Mouse (Mus musculus): ENCODE data around the gene Pgm1. TPM values are rescaled to one million over a fixed set of nuclear protein-coding genes. Genes with fewer than 3 reads are reported as not detected.
A peak's percentile ranks its signal among the peaks of the same experiment; 100 is the strongest.

Gene Pgm1
- total and polyA plus RNA-seq, 2 experiments from 2014 or later, result 106 to 112 TPM

DNA sequence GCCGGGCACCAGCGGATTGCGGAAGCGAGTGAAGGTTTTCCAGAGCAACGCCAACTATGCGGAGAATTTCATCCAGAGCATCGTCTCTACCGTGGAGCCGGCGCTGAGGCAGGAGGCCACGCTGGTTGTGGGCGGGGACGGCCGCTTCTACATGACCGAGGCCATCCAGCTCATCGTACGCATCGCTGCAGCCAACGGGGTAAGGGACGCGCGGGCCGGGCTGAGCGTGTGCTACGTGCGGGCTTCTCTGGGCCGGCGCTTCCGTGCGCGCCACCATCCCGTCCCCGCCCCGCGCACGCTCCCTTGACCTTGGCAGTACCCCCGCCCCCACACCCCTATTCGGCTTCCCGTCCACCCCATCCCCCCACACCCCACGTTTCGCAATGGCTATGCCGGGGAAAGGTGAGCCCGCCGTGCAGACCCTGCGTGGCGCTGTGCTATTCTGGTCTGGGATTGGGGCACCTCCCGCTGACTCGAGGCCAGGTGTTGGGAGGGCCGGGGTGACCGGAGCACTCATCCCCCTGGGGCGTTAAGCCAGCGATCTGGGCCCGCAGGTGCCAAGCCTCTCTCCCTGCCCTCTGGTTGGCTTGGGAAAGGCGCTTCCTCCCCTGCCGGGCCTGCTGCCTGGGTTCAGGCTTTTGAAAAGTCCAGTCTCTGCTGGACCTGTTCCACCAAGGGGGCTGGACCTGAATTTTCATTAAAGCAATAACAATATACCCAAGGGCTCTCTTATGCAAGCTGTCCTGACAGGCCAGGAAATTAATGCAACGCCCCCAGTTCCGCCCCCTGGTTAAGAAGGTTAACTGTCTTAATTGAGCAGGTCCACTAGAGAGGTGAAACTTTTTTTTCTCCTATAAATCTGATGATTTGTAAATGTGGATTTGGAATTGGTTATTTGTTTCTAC is 651 bp downstream of the Pgm1 start, which contains the start of gene Itgb3bp:
Itgb3bp (minus strand) TSS at position 201 of the 905 bp plus-strand sequence.
- peak; percentile 81 for DNase-seq (ENCODE audit: low spot score)
- H3K36me3 ChIP-seq (ENCODE audit: insufficient read depth, low read length), result no peaks in the 10 kb centered on the region
- H3K4me2 ChIP-seq (ENCODE audit: low read depth, low read length, poor library complexity, severe bottlenecking), result peak within 1 kb of the TSS; percentile 60
- no peaks in the 10 kb centered on the region for H3K27me3 ChIP-seq (ENCODE audit: insufficient read depth, low read length)
- H3K4me1 ChIP-seq (ENCODE audit: insufficient read depth, low read length), result peaks cover 9% of the 10 kb centered on the region; the same call in 1 of the 2 replicates
- peak within 1 kb of the TSS; percentile 92 for H3K27ac ChIP-seq (ENCODE audit: low read depth, low read length)
- peak within 1 kb of the TSS; percentile 62 for H3K4me3 ChIP-seq (ENCODE audit: low read depth, low read length)
- H3K9ac ChIP-seq (replicated peaks; ENCODE audit: low read length, poor library complexity, severe bottlenecking), result peak within 1 kb of the TSS; percentile 66
- ATAC-seq (ENCODE audit: low FRiP score), result peak; percentile 92
- no peak for TF ChIP-seq CTCF (IDR thresholded peaks at IDR 0.05)
- H3K9me3 ChIP-seq (ENCODE audit: low read length), result no peaks in the 10 kb centered on the region
- 1% methylated on average over 55 of the region's 57 CpGs for WGBS

DNA sequence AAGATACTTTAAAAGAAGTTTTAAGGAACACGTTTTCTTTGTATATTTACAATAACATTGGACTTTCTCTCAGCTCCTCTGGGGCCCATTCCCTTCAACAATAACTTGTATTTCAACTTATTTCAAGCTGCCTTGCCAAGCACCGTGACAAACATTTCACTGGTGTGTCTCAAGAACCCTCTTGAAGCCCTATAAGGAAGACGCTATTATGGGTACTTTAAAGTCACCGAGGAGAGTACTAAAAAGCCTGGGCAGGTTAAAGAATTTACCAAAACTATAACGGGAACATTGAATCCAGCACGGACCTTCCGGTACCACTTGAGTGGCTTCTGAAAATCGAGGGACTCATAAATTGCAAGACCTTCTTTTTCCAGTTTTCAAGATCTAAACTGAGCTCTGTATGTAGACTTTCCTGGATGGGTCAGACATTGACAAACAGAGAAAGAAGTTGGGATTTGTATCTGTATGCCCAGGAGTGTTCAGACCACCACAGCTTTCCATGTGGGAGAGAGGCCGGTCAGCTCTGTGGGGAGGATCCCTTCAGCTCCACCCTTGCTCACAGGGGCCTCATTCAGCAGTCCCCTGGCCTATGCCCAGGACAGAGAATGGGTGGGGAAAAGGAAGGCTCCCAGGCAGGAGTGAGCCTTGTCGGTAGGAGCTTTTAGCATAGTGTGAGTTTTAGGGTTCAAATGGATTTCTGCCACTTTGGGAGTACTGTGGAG is 1.5 kb downstream of the Pgm1 start:
- DNase-seq (ENCODE audit: low spot score), result no peak
- 0 out of 2 replicates have a peak overlapping the region, but pooled peaks have one; percentile 92 for H3K27ac ChIP-seq (ENCODE audit: low read depth, low read length)
- 42% methylated on average over 10 of the region's 10 CpGs for WGBS
- no peaks in the 10 kb centered on the region for H3K9me3 ChIP-seq (ENCODE audit: low read length)
- peak overlapping the region; percentile 62 for H3K4me3 ChIP-seq (ENCODE audit: low read depth, low read length)
- ATAC-seq (ENCODE audit: low FRiP score), result no peak
- TF ChIP-seq CTCF (IDR thresholded peaks at IDR 0.05), result no peak
- H3K4me1 ChIP-seq (ENCODE audit: insufficient read depth, low read length), result peaks cover 9% of the 10 kb centered on the region; the same call in 1 of the 2 replicates
- H3K36me3 ChIP-seq (ENCODE audit: insufficient read depth, low read length), result no peaks in the 10 kb centered on the region
- H3K9ac ChIP-seq (replicated peaks; ENCODE audit: low read length, poor library complexity, severe bottlenecking), result no peak overlapping the region; the same call in 1 of the 2 replicates
- no peaks in the 10 kb centered on the region for H3K27me3 ChIP-seq (ENCODE audit: insufficient read depth, low read length)
- H3K4me2 ChIP-seq (ENCODE audit: low read depth, low read length, poor library complexity, severe bottlenecking), result peak overlapping the region; percentile 60

DNA sequence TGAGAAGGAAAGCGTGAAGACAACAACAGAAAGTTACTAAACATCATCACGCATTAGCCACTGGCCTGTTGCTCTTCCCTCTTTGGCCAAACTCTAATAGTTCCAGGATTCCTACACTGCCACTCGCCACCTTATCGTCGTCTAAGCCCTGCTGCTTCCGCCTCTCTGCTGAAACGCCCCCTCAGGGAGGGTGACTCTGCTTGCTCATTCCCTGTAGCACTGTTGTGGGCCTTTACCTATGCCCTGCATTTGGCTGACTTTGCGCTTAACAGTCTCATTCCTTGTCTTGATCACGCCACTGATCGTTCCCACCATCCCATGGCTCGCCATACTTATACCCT is 2.0 kb downstream of the Pgm1 start:
- no peaks in the 10 kb centered on the region for H3K27me3 ChIP-seq (ENCODE audit: insufficient read depth, low read length)
- WGBS, result 63% methylated on average over 11 of the region's 11 CpGs
- no peak for DNase-seq (ENCODE audit: low spot score)
- peak overlapping the region; percentile 60 for H3K4me2 ChIP-seq (ENCODE audit: low read depth, low read length, poor library complexity, severe bottlenecking)
- no peaks in the 10 kb centered on the region for H3K9me3 ChIP-seq (ENCODE audit: low read length)
- no peaks in the 10 kb centered on the region for H3K36me3 ChIP-seq (ENCODE audit: insufficient read depth, low read length)
- no peak overlapping the region for H3K27ac ChIP-seq (ENCODE audit: low read depth, low read length)
- no peak overlapping the region; the same call in 1 of the 2 replicates for H3K9ac ChIP-seq (replicated peaks; ENCODE audit: low read length, poor library complexity, severe bottlenecking)
- H3K4me3 ChIP-seq (ENCODE audit: low read depth, low read length), result no peak overlapping the region
- no peak for ATAC-seq (ENCODE audit: low FRiP score)
- H3K4me1 ChIP-seq (ENCODE audit: insufficient read depth, low read length), result peaks cover 9% of the 10 kb centered on the region; the same call in 1 of the 2 replicates
- TF ChIP-seq CTCF (IDR thresholded peaks at IDR 0.05), result no peak

DNA sequence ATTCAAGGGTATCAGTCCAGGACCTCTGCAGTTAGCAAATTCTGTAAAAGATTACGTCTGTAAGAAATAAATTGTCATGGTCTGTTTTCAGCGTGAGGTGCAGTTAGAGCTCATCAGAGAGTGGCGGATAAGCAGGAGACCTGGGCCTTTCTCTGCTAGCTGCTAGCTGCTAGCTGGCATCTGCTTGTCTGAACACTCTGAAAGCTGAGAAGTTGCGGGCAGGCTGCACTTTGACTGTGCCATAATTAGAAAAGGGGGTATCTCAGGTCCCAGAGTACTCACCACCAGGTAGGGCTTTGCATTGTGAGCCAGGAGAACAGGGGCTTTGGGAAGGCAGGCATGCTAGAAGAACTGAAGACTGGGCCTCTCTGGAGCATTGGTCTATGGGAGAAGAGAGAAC is 2.6 kb downstream of the Pgm1 start:
- no peak for DNase-seq (ENCODE audit: low spot score)
- Histone ChIP-seq H3K4me2 (ENCODE audit: low read depth, low read length, poor library complexity, severe bottlenecking) (no peak overlapping the region), H3K4me1 (ENCODE audit: insufficient read depth, low read length) (peaks cover 9% of the 10 kb centered on the region; the same call in 1 of the 2 replicates), H3K9ac (replicated peaks; ENCODE audit: low read length, poor library complexity, severe bottlenecking) (no peak overlapping the region), H3K27me3 (ENCODE audit: insufficient read depth, low read length) (no peaks in the 10 kb centered on the region), H3K27ac (ENCODE audit: low read depth, low read length) (no peak overlapping the region), H3K4me3 (ENCODE audit: low read depth, low read length) (no peak overlapping the region), H3K9me3 (ENCODE audit: low read length) (no peaks in the 10 kb centered on the region), H3K36me3 (ENCODE audit: insufficient read depth, low read length) (no peaks in the 10 kb centered on the region)
- no peak for ATAC-seq (ENCODE audit: low FRiP score)
- no peak for TF ChIP-seq CTCF (IDR thresholded peaks at IDR 0.05)
- 76% methylated on average over 4 of the region's 4 CpGs for WGBS

DNA sequence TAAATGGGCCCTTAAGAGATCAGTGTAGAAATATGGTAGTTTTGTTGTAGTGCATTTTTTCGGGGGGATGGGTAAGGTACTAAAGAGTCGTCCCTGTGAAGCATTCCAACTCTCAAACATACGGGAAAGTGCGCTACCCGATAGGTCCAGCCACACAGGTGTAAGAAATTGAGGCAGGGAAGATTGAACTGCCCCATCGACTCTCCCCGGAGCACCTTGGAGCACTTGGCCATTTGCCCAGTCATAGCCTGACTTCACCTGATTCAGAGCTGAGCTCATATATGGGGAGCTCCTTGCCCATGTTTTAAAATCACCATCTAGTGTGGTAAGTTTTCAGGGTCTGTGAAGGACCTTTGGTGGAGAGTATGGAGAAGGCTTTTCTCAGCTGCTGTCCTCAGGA is 5.6 kb downstream of the Pgm1 start:
- no peak overlapping the region for H3K4me2 ChIP-seq (ENCODE audit: low read depth, low read length, poor library complexity, severe bottlenecking)
- WGBS, result 93% methylated on average over 7 of the region's 7 CpGs
- H3K9me3 ChIP-seq (ENCODE audit: low read length), result no peaks in the 10 kb centered on the region
- H3K4me1 ChIP-seq (ENCODE audit: insufficient read depth, low read length), result peaks cover 9% of the 10 kb centered on the region; the same call in 1 of the 2 replicates
- H3K36me3 ChIP-seq (ENCODE audit: insufficient read depth, low read length), result no peaks in the 10 kb centered on the region
- H3K27me3 ChIP-seq (ENCODE audit: insufficient read depth, low read length), result no peaks in the 10 kb centered on the region
- no peak for TF ChIP-seq CTCF (IDR thresholded peaks at IDR 0.05)
- DNase-seq (ENCODE audit: low spot score) (no peak), ATAC-seq (ENCODE audit: low FRiP score) (no peak)
- H3K27ac ChIP-seq (ENCODE audit: low read depth, low read length), result no peak overlapping the region
- no peak overlapping the region for H3K4me3 ChIP-seq (ENCODE audit: low read depth, low read length)
- H3K9ac ChIP-seq (replicated peaks; ENCODE audit: low read length, poor library complexity, severe bottlenecking), result no peak overlapping the region

Measured in midbrain, postnatal 0 days (tissue).